Mouse (Mus musculus): ENCODE measurements at regions not wholly inside any gene's neighbourhood (a gene's known extent, or its start where the extent isn't known, plus 50 kb on each side); places are given as distances from the start of the nearest gene placed in this dataset.

DNA sequence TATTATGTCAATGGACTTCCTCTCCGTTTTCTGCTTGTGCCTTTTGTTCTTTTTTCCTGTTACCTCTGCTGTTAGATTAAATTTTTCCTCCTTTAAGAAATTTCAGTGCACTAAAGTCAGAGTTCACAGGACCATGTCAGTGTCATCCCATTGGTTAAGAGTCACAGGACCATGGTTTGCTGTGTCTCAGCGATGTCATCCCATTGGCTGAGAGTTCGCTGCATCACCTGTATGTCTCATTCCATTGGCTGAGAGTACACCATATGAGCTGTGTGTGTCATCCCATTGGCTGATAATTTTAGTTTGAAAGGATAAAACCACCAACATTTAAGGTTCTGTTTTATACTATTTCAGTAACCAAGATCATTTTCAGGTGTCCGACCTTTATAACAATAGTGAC, 50.7 kb upstream of the Jade1 start:
- TF ChIP-seq GATA4 (IDR thresholded peaks at IDR 0.05; ENCODE audit: insufficient replicate concordance, low read length) = no peak

DNA sequence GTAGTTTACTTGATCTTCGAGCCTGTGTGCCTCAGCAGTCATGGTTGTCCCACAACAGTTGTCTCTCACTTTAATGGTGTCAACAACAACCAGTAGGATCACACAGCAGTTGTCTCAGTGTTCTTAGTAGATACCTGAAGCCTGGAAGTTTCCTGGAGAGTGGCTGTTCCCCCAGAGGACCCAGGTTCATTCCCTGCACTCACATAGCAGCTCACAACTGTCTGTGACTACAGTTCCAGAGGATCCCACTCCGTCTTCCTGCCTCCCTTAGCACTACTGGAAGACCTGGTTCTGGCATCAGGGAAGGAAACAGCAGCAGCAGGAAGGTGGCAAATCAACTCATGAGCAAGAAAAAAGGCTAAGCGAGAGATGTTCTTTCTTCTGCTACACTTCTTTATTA, 53.4 kb upstream of the Jade1 start:
- TF ChIP-seq GATA4 (IDR thresholded peaks at IDR 0.05; ENCODE audit: insufficient replicate concordance, low read length) = no peak

DNA sequence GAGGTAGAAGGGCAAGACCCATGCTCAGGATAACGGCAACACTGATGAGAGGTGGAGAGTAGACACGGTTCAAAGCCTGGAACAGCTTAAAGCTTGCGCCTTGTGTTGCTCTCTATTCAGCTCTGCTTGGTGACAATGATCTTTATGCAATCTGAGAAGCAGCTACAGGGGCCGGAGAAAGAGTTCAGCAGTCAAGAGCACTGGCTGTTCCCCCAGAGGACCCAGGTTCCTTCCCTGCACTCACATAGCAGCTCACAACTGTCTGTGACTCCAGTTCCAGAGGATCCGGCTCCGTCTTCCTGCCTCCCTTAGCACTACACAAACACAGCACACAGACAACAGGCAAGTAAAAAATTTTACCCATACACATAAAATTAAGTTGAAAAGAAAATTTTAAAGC, 54.4 kb upstream of the Jade1 start:
- TF ChIP-seq GATA4 (IDR thresholded peaks at IDR 0.05; ENCODE audit: insufficient replicate concordance, low read length) = no peak

GRCm38 (mm10) chr3:41499680-41500079, 55.9 kb upstream of the Jade1 start:
- peak; percentile 2; the same call in 1 of the 2 replicates for TF ChIP-seq GATA4 (IDR thresholded peaks at IDR 0.05; ENCODE audit: insufficient replicate concordance, low read length)

- no peak for TF ChIP-seq GATA4 (IDR thresholded peaks at IDR 0.05; ENCODE audit: insufficient replicate concordance, low read length)
Measured at GRCm38 (mm10) chr3:41498791-41499190, 56.7 kb upstream of the Jade1 start.

- no peak for TF ChIP-seq GATA4 (IDR thresholded peaks at IDR 0.05; ENCODE audit: insufficient replicate concordance, low read length)
Measured at GRCm38 (mm10) chr3:41497771-41498170, 57.8 kb upstream of the Jade1 start.

- TF ChIP-seq GATA4 (IDR thresholded peaks at IDR 0.05; ENCODE audit: insufficient replicate concordance, low read length) = no peak
Measured at GRCm38 (mm10) chr3:41496931-41497710, 58.4 kb upstream of the Jade1 start.

DNA sequence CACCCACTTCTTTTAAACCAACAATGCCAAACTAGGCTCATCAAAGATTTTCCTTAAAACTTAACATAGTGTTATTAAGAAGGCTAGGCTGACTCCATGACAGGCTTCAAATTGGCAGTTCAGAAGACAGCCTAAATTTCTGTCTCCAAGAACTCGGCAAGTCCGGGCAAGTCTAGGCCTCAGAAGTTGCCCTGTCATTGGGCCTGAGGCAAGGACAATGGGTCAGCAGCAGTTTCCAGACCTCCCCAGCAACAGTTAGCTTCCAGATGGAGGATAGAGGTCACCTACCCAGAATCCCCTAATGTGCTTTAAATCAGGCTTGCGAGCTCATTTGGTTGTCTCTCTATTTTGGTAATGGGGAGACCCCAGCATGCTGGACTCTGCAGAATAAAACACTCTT, 59.6 kb upstream of the Jade1 start:
- TF ChIP-seq GATA4 (IDR thresholded peaks at IDR 0.05; ENCODE audit: insufficient replicate concordance, low read length) = no peak

- no peak for TF ChIP-seq GATA4 (IDR thresholded peaks at IDR 0.05; ENCODE audit: insufficient replicate concordance, low read length)
Measured at GRCm38 (mm10) chr3:41495097-41495496, 60.4 kb upstream of the Jade1 start.

- no peak for TF ChIP-seq GATA4 (IDR thresholded peaks at IDR 0.05; ENCODE audit: insufficient replicate concordance, low read length)
Measured at GRCm38 (mm10) chr3:41493472-41493871, 62.1 kb upstream of the Jade1 start.

GRCm38 (mm10) chr3:41492727-41493392, 62.7 kb upstream of the Jade1 start:
- no peak for TF ChIP-seq GATA4 (IDR thresholded peaks at IDR 0.05; ENCODE audit: insufficient replicate concordance, low read length)

- no peak for TF ChIP-seq GATA4 (IDR thresholded peaks at IDR 0.05; ENCODE audit: insufficient replicate concordance, low read length)
Measured at GRCm38 (mm10) chr3:41492031-41492726, 63.4 kb upstream of the Jade1 start.

GRCm38 (mm10) chr3:41491185-41491584, 64.3 kb upstream of the Jade1 start:
- TF ChIP-seq GATA4 (IDR thresholded peaks at IDR 0.05; ENCODE audit: insufficient replicate concordance, low read length) = no peak

- no peak for TF ChIP-seq GATA4 (IDR thresholded peaks at IDR 0.05; ENCODE audit: insufficient replicate concordance, low read length)
Measured at GRCm38 (mm10) chr3:41489998-41490397, 65.5 kb upstream of the Jade1 start.

- TF ChIP-seq GATA4 (IDR thresholded peaks at IDR 0.05; ENCODE audit: insufficient replicate concordance, low read length) = no peak
Measured at GRCm38 (mm10) chr3:41489571-41489970, 66.0 kb upstream of the Jade1 start.

GRCm38 (mm10) chr3:41488229-41488774, 67.2 kb upstream of the Jade1 start:
- no peak for TF ChIP-seq GATA4 (IDR thresholded peaks at IDR 0.05; ENCODE audit: insufficient replicate concordance, low read length)
